Mouse (Mus musculus): ENCODE measurements around the gene Eci1.

DNA sequence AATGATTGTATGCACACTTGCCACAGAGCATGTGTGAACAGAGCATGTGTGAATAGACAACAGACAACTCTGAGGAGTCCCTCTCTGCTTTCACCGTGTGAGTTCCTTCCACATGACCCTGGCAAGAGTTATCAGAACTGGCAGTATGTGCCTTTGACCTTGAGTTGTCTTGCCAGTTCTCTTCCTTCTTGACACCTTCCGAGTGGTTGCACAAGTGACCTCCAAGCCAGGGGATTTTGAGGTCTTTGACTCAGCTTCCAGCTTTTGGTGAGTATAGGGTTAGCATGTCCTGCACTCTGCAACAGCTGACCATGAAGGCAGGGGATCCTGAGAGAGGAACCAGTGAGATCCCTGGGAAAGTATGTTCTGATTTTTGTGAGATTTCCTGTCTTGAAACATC lies 47.9 kb upstream of the Eci1 start:
- TF ChIP-seq POLR2A (IDR thresholded peaks at IDR 0.05; ENCODE audit: insufficient read depth, low read depth, low read length) (no peak), CTCF (IDR thresholded peaks at IDR 0.05; ENCODE audit: insufficient read depth, low read depth, low read length) (no peak)
